Mouse (Mus musculus): ENCODE results near the gene Mrpl22.

- no peak for TF ChIP-seq POLR2A (IDR thresholded peaks at IDR 0.05; ENCODE audit: insufficient read length, low read depth)
- no peak for TF ChIP-seq POLR2AphosphoS2 (IDR thresholded peaks at IDR 0.05; ENCODE audit: insufficient read length, low read depth)
- TF ChIP-seq E2F4 (IDR thresholded peaks at IDR 0.05; ENCODE audit: insufficient read depth), result no peak
- no peak for TF ChIP-seq MYOG (IDR thresholded peaks at IDR 0.05; ENCODE audit: control insufficient read depth in 1 of 3, insufficient read depth in 1 of 3, insufficient read length in 2 of 3, low read depth in 2 of 3)
- TF ChIP-seq MAX (IDR thresholded peaks at IDR 0.05; ENCODE audit: low read depth), result no peak
- no peak for TF ChIP-seq CEBPB (IDR thresholded peaks at IDR 0.05; ENCODE audit: insufficient read depth, poor library complexity, severe bottlenecking)
- TF ChIP-seq USF1 (IDR thresholded peaks at IDR 0.05; ENCODE audit: low read depth), result no peak
- TF ChIP-seq REST (IDR thresholded peaks at IDR 0.05; ENCODE audit: insufficient read depth, insufficient read length), result no peak
Observed at GRCm38 (mm10) chr11:58165072-58165471, 6.4 kb upstream of the Mrpl22 start.

Measured in myocyte (in vitro differentiated cells).